Mouse (Mus musculus) B cell, adult 2 months (primary cell): ENCODE data around the gene Cemip.
A peak's percentile ranks its signal among the peaks of the same experiment; 100 is the strongest.

ENCODE experiments used
- DNase-seq, 2 experiments: peaks; one replicate each; pipeline ENCODE4 v3.0.0; 2022

Gene Cemip

GRCm38 (mm10) chr7:84090793-84091192, 4.5 kb upstream of the Cemip start:
- DNase-seq, result no peak

GRCm38 (mm10) chr7:84089777-84090176, 3.5 kb upstream of the Cemip start:
- peak in 1 of 2 experiments; percentile 4 for DNase-seq

- DNase-seq, result peak; percentile 74 to 79
Measured at GRCm38 (mm10) chr7:84088971-84089370, 2.7 kb upstream of the Cemip start.

- no peak for DNase-seq
Measured at GRCm38 (mm10) chr7:84088191-84088590, 1.9 kb upstream of the Cemip start.

GRCm38 (mm10) chr7:84085049-84085945, 1.0 kb downstream of the Cemip start:
- DNase-seq, result peak; percentile 33 to 38

- DNase-seq, result no peak
Measured at GRCm38 (mm10) chr7:84077257-84078013, 8.9 kb downstream of the Cemip start.

GRCm38 (mm10) chr7:84074266-84074665, 12.0 kb downstream of the Cemip start:
- no peak for DNase-seq

- no peak for DNase-seq
Measured at GRCm38 (mm10) chr7:84073856-84074255, 12.4 kb downstream of the Cemip start.

GRCm38 (mm10) chr7:84068931-84069330, 17.4 kb downstream of the Cemip start:
- DNase-seq, result no peak

- no peak for DNase-seq
Measured at GRCm38 (mm10) chr7:84059799-84060198, 26.5 kb downstream of the Cemip start.

- DNase-seq, result no peak
Measured at GRCm38 (mm10) chr7:84055961-84056629, 30.2 kb downstream of the Cemip start.

GRCm38 (mm10) chr7:84053856-84054255, 32.4 kb downstream of the Cemip start:
- no peak for DNase-seq

- DNase-seq, result no peak
Measured at GRCm38 (mm10) chr7:84051423-84051822, 34.9 kb downstream of the Cemip start.

- no peak for DNase-seq
Measured at GRCm38 (mm10) chr7:84045546-84045945, 40.8 kb downstream of the Cemip start.

- no peak for DNase-seq
Measured at GRCm38 (mm10) chr7:84044581-84045290, 41.6 kb downstream of the Cemip start.

- no peak for DNase-seq
Measured at GRCm38 (mm10) chr7:84042726-84043125, 43.6 kb downstream of the Cemip start.

- no peak for DNase-seq
Measured at GRCm38 (mm10) chr7:84039856-84040522, 46.3 kb downstream of the Cemip start.

GRCm38 (mm10) chr7:84038642-84039041, 47.7 kb downstream of the Cemip start:
- DNase-seq, result no peak

GRCm38 (mm10) chr7:84032831-84033230, 53.5 kb downstream of the Cemip start:
- DNase-seq, result no peak

- DNase-seq, result no peak
Measured at GRCm38 (mm10) chr7:84029120-84029771, 57.1 kb downstream of the Cemip start.

GRCm38 (mm10) chr7:84028368-84028767, 57.9 kb downstream of the Cemip start:
- no peak for DNase-seq
